Mouse (Mus musculus) mouse trophoblast stem cell (cell line): ENCODE results near the gene Vps8.

Experiments used
- in situ Hi-C, 2 experiments: fragments of 300-500 bp; cut with MseI, MboI; formaldehyde crosslinking; loops; 2 replicates in 1 of 2; 3 replicates in 1 of 2; pipeline ENCODE4 v1.15.1; 2025

Gene Vps8

GRCm38 (mm10) chr16:21547446-21547845, 124.5 kb downstream of the Vps8 start:
- in situ Hi-C loops: no loop called here

- in situ Hi-C loops: no loop called here
These were observed 126.8 kb downstream of the Vps8 start for GRCm38 (mm10) chr16:21549751-21550150.

- in situ Hi-C loops: no loop called here
These were observed 127.5 kb downstream of the Vps8 start for GRCm38 (mm10) chr16:21550453-21550852.

- in situ Hi-C loops: no loop called here
These were observed 130.6 kb downstream of the Vps8 start for GRCm38 (mm10) chr16:21553506-21553905.

- in situ Hi-C loops: no loop called here
These were observed 139.8 kb downstream of the Vps8 start for GRCm38 (mm10) chr16:21562625-21563300.

- in situ Hi-C loops: no loop called here
These were observed 140.4 kb downstream of the Vps8 start for GRCm38 (mm10) chr16:21563322-21563721.

- in situ Hi-C loops: no loop called here
These were observed 144.2 kb downstream of the Vps8 start for GRCm38 (mm10) chr16:21567093-21567492.

- in situ Hi-C loops: no loop called here
These were observed 147.0 kb downstream of the Vps8 start for GRCm38 (mm10) chr16:21569952-21570351.

GRCm38 (mm10) chr16:21570786-21571185, 147.9 kb downstream of the Vps8 start:
- in situ Hi-C loops: no loop called here

GRCm38 (mm10) chr16:21576000-21576420, 153.1 kb downstream of the Vps8 start:
- in situ Hi-C loops: no loop called here

- in situ Hi-C loops: no loop called here
These were observed 166.2 kb downstream of the Vps8 start for GRCm38 (mm10) chr16:21589110-21589509.

GRCm38 (mm10) chr16:21590806-21591205, 167.9 kb downstream of the Vps8 start:
- in situ Hi-C loops: no loop called here

- in situ Hi-C loops: no loop called here
These were observed 168.6 kb downstream of the Vps8 start for GRCm38 (mm10) chr16:21591511-21591910.

- in situ Hi-C loops: no loop called here
These were observed 172.6 kb downstream of the Vps8 start for GRCm38 (mm10) chr16:21595539-21595938.

GRCm38 (mm10) chr16:21604354-21604753, 181.4 kb downstream of the Vps8 start:
- in situ Hi-C loops: no loop called here

GRCm38 (mm10) chr16:21606249-21607020, 183.5 kb downstream of the Vps8 start:
- in situ Hi-C loops: no loop called here

- in situ Hi-C loops: no loop called here
These were observed 184.2 kb downstream of the Vps8 start for GRCm38 (mm10) chr16:21607021-21607650.

GRCm38 (mm10) chr16:21607651-21608040, 184.7 kb downstream of the Vps8 start:
- in situ Hi-C loops: no loop called here

GRCm38 (mm10) chr16:21608176-21608865, 185.4 kb downstream of the Vps8 start:
- in situ Hi-C loops: no loop called here

GRCm38 (mm10) chr16:21610473-21610872, 187.6 kb downstream of the Vps8 start:
- in situ Hi-C loops: loop anchor here in 1 of 2 experiments (10.0 kb wide), 1 partner anchor 114 kb away; no protein-coding TSS in a partner anchor

- in situ Hi-C loops: loop anchor here (5.0 to 10.0 kb wide), 2 partner anchors 109 to 111 kb away; no protein-coding TSS in a partner anchor
These were observed 192.9 kb downstream of the Vps8 start for GRCm38 (mm10) chr16:21615802-21616201.

- in situ Hi-C loops: no loop called here
These were observed 197.7 kb downstream of the Vps8 start for GRCm38 (mm10) chr16:21620630-21621029.
